Mouse (Mus musculus) lung, embryonic 15.5 days (tissue): ENCODE data around the gene Plaur. TPM values are rescaled to one million over a fixed set of nuclear protein-coding genes. Genes with fewer than 3 reads are reported as not detected.

Experiments
- ATAC-seq: fragments of 200-750 bp; cut with Nextera tagmentation; 2 replicates; pipeline ENCODE4 v1.8.0; 2017; ENCODE audit warnings: moderate number of reproducible peaks, borderline replicate concordance; ENCODE audit not compliant: low FRiP score, low TSS enrichment; ENCODE audit errors: extremely low read depth
- H3K27ac ChIP-seq: fragments of 300-500 bp; sonication (generic); 2 replicates; pipeline ENCODE4 v1.5.1; 2015; ENCODE audit warnings: moderate library complexity, mild to moderate bottlenecking, inconsistent platforms
- H3K27me3 ChIP-seq: fragments of 300-500 bp; sonication (generic); 2 replicates; pipeline ENCODE4 v1.6.1; 2015; ENCODE audit warnings: inconsistent platforms
- H3K36me3 ChIP-seq: fragments of 300-500 bp; sonication (generic); 2 replicates; pipeline ENCODE4 v1.6.1; 2015; ENCODE audit warnings: inconsistent platforms
- H3K4me1 ChIP-seq: fragments of 300-500 bp; sonication (generic); 2 replicates; pipeline ENCODE4 v1.6.1; 2015; ENCODE audit warnings: inconsistent platforms
- H3K4me2 ChIP-seq: fragments of 300-500 bp; sonication (generic); 2 replicates; pipeline ENCODE4 v1.6.1; 2015; ENCODE audit warnings: inconsistent platforms, mild to moderate bottlenecking, moderate library complexity
- H3K4me3 ChIP-seq: fragments of 300-500 bp; sonication (generic); 2 replicates; pipeline ENCODE4 v1.5.1; 2015; ENCODE audit warnings: mild to moderate bottlenecking, inconsistent platforms
- H3K9ac ChIP-seq: fragments of 300-500 bp; sonication (generic); 2 replicates; pipeline ENCODE4 v1.6.1; 2015; ENCODE audit warnings: inconsistent platforms
- H3K9me3 ChIP-seq: fragments of 300-500 bp; sonication (generic); 2 replicates; pipeline ENCODE4 v1.6.1; 2016; ENCODE audit warnings: inconsistent platforms
- WGBS: fragments of 180-500 bp; shearing (Covaris S2); methylation state at CpG from one replicate; pipeline ENCODE4 v1.1.7; 2015; 5-methylcytosine and 5-hydroxymethylcytosine counted together
- polyA plus RNA-seq: library from polyadenylated mRNA; unstranded; fragments of >200 nt; fragmentation: Nextera tagmentation; extraction: Ambion mirVana; gene quantifications from 2 replicates; pipeline ENCODE4 v1.2.1, GENCODE M21; 2015

Gene Plaur
- polyA plus RNA-seq, 1 experiment from 2014 or later: 18.6 TPM

DNA sequence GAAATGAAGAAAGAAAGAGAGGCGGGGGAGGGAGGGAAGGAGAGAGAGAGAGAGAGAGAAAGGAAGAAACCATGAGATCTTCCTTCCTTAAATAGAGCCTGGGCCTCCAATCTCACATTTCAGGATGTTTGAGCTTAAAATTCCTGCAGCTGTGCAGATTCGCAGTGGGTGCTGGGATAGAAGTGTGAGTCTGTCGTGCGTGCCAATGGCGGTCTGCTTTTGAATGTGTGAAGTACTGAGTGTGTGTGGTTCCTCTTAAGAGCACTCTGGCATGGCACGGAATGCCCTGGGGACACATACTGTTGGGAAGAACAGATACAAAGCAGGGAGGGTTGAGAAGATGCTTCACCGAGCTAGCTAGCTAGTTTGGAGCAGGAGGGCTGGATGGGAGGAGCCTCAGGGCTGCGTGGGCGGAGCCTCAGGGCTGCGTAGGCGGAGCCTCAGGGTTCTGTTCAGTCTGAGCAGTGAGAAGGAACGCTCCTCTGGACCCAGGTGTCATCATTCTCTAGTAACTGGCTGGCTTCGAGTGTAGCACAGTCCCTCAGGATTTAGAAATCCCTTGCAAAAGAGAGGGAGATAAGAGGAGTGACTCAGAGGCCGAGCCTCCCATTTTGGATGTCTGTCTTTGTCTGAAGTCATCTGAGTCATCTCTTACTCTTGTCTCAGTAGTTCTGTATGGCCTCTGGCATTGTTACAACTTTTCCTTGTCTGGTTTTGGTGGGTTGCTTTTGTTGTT is 13.3 kb upstream of the Plaur start:
- H3K4me1 ChIP-seq: peaks cover 3% of the 10 kb centered on the region; the same call in 1 of the 2 replicates
- 48% methylated on average over 14 of the region's 14 CpGs for WGBS
- H3K36me3 ChIP-seq: no peaks in the 10 kb centered on the region
- ATAC-seq: no peak
- no peaks in the 10 kb centered on the region for H3K9me3 ChIP-seq
- H3K4me3 ChIP-seq: no peak overlapping the region
- no peak overlapping the region for H3K4me2 ChIP-seq
- no peaks in the 10 kb centered on the region for H3K27me3 ChIP-seq
- no peak overlapping the region for H3K27ac ChIP-seq
- no peak overlapping the region for H3K9ac ChIP-seq

DNA sequence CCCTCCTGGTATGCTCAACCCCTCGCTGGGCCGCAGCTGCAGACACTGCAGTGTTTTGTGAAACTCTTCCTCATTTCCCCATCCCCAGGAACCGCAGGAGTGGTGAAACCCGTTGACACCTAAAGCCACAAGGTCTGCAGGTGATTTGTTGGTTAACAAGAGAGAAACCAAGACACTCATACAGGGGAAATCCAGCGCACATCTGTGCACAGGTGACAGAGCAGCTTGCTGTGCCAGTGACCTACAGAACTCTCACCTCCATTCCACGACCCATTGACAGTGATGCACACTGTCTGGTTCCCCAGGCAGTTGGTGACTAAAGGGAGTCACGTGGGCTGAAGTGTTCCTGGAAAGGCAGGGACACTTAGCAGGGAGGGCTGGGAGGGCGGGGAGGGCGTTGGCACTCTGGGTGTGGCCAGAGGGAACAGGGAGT is 11.7 kb upstream of the Plaur start:
- no peak overlapping the region for H3K4me3 ChIP-seq
- ATAC-seq: no peak
- H3K9ac ChIP-seq: no peak overlapping the region
- peaks cover 3% of the 10 kb centered on the region; the same call in 1 of the 2 replicates for H3K4me1 ChIP-seq
- 44% methylated on average over 9 of the region's 9 CpGs for WGBS
- no peaks in the 10 kb centered on the region for H3K9me3 ChIP-seq
- H3K36me3 ChIP-seq: no peaks in the 10 kb centered on the region
- no peak overlapping the region for H3K27ac ChIP-seq
- no peak overlapping the region for H3K4me2 ChIP-seq
- H3K27me3 ChIP-seq: no peaks in the 10 kb centered on the region

- Histone ChIP-seq H3K27me3 (no peaks in the 10 kb centered on the region), H3K9ac (no peak within 1 kb of the TSS), H3K4me2 (no peak within 1 kb of the TSS), H3K4me1 (peaks cover 3% of the 10 kb centered on the region; the same call in 1 of the 2 replicates), H3K9me3 (no peaks in the 10 kb centered on the region), H3K36me3 (no peaks in the 10 kb centered on the region), H3K27ac (no peak within 1 kb of the TSS), H3K4me3 (no peak within 1 kb of the TSS)
- WGBS: 66% methylated on average over 9 of the region's 9 CpGs
- ATAC-seq: no peak
Measured at GRCm38 (mm10) chr7:24451855-24452311, 10.4 kb upstream of the Plaur start, which contains the start of gene Irgc1. Irgc1 (minus strand) TSS chr7:24452297.

DNA sequence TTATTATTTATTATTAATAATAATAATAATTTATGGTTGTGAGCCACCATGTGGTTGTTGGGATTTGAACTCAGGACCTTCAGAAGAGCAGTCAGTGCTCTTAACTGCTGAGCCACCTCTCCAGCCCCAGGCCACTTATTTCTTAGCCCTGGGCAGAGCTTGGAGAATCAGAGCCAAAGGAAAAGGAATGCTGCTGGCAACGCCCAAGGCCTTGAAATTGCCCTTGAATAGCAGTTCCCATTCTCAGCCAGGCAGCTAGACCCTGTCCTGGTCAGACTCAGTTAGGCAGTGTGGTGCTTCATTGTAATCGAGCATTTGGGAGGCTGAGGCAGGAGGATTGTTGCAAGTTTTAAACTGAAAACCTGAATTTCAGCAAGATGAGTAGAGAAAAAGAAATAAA is 8.1 kb upstream of the Plaur start:
- Histone ChIP-seq H3K9me3 (no peaks in the 10 kb centered on the region), H3K36me3 (no peaks in the 10 kb centered on the region), H3K4me1 (peaks cover 11% of the 10 kb centered on the region), H3K4me3 (no peak overlapping the region), H3K9ac (no peak overlapping the region), H3K4me2 (no peak overlapping the region), H3K27ac (no peak overlapping the region), H3K27me3 (no peaks in the 10 kb centered on the region)
- no peak for ATAC-seq
- WGBS: 71% methylated on average over 2 of the region's 2 CpGs

DNA sequence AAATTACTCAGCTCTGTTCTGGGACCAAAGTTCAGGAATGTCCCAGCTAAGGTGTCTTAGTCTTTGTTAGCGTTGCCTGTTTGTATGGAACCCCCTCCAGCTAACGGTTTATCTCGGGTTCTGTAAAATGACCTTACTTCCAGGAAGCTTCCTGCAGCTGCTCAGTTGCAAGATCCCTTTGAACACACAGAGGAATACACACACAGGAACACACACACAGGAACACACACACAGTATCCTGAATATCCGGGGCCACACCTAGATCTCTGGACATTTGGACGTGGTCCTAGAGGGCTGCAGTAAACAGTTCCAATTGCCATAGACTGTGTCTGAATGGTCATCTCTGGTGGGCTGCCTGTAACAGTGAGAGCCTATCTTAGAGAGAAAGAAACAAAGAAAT is 6.6 kb upstream of the Plaur start:
- no peak for ATAC-seq
- H3K4me2 ChIP-seq: no peak overlapping the region
- no peaks in the 10 kb centered on the region for H3K36me3 ChIP-seq
- peaks cover 20% of the 10 kb centered on the region for H3K4me1 ChIP-seq
- H3K9ac ChIP-seq: no peak overlapping the region
- no peaks in the 10 kb centered on the region for H3K27me3 ChIP-seq
- WGBS: 53% methylated on average over 5 of the region's 5 CpGs
- H3K4me3 ChIP-seq: no peak overlapping the region
- H3K9me3 ChIP-seq: no peaks in the 10 kb centered on the region
- H3K27ac ChIP-seq: no peak overlapping the region

DNA sequence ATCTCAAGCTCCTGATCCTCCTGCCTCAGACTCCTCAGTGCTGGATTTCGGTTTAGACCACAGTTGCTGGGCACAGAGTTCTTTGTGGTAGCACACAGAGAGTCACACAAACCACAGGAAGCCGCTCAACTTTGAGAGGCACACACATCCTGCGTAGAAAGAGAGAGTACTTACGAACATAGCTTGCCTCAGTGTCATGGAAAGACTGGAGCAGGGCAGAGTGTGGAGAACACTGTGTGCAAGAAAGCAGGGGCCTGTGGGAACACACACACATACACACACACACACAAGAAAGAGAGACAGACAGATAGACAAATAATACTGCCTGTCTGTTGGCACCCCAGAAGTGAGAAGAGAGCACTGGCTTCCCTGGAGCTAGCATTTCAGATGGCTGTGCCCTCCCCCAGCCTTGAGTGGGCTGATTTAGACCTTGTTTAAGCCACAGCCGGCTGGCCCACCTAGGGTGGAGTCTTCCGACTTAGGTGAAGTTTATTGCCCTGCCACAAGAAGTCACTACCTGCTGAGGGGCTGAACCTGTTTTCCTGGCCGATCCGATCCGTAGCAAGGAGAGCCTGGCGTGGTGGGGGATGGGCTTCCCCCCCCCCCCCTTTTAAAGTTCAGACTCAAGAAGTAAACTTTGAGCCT is 4.4 kb upstream of the Plaur start:
- Histone ChIP-seq H3K27ac (no peak overlapping the region), H3K9ac (no peak overlapping the region), H3K27me3 (no peaks in the 10 kb centered on the region), H3K4me3 (no peak overlapping the region), H3K4me1 (peaks cover 36% of the 10 kb centered on the region), H3K9me3 (no peaks in the 10 kb centered on the region), H3K36me3 (no peaks in the 10 kb centered on the region), H3K4me2 (no peak overlapping the region)
- WGBS: 55% methylated on average over 10 of the region's 10 CpGs
- no peak for ATAC-seq

DNA sequence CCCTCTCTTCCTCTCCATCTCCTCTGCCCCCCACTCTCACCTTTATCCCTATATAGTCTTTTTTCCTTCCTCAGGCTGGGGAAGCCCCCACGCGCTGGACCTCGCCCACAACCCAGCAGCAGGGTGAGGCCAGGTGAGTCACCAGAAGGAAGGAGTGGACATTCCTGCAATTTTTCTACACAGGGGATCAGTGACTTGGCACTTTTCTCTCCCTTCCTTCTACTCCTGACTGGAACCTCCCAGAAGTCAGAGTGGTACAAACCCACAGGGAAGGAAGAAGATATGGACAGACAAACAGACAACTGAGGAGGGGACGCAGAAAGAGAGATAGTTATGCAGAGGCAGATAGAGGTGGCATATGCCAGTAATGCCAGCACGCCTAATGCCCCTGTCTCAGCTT is 2.8 kb upstream of the Plaur start:
- H3K4me2 ChIP-seq: no peak overlapping the region
- H3K4me1 ChIP-seq: peaks cover 45% of the 10 kb centered on the region
- peak overlapping the region; percentile 37 for H3K27ac ChIP-seq
- no peaks in the 10 kb centered on the region for H3K9me3 ChIP-seq
- 62% methylated on average over 5 of the region's 5 CpGs for WGBS
- no peak overlapping the region for H3K9ac ChIP-seq
- H3K27me3 ChIP-seq: no peaks in the 10 kb centered on the region
- no peak overlapping the region for H3K4me3 ChIP-seq
- no peak for ATAC-seq
- no peaks in the 10 kb centered on the region for H3K36me3 ChIP-seq

DNA sequence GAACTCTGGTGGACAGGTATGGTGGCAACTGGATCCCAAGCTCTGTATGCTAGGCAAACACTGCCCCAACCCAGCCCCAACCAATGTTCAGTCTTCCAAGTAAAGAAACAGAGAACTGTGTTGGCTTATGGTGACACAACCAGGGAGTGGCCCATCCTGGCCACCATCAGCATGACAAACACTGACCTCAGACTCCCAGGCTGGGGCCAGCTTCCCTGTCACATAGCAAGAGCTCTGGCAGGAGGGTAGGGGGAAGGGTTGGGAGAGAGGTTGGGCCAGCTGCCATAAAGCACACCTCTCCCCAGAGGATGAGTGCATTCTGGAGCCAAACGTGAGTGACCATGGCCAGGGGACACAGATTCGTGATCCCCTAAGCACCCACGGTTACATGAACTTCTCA is 2.4 kb upstream of the Plaur start:
- no peak for ATAC-seq
- H3K4me1 ChIP-seq: peaks cover 45% of the 10 kb centered on the region
- H3K36me3 ChIP-seq: no peaks in the 10 kb centered on the region
- H3K27ac ChIP-seq: peak overlapping the region; percentile 37
- H3K27me3 ChIP-seq: no peaks in the 10 kb centered on the region
- H3K9me3 ChIP-seq: no peaks in the 10 kb centered on the region
- H3K9ac ChIP-seq: no peak overlapping the region
- 39% methylated on average over 3 of the region's 3 CpGs for WGBS
- no peak overlapping the region for H3K4me3 ChIP-seq
- H3K4me2 ChIP-seq: no peak overlapping the region

DNA sequence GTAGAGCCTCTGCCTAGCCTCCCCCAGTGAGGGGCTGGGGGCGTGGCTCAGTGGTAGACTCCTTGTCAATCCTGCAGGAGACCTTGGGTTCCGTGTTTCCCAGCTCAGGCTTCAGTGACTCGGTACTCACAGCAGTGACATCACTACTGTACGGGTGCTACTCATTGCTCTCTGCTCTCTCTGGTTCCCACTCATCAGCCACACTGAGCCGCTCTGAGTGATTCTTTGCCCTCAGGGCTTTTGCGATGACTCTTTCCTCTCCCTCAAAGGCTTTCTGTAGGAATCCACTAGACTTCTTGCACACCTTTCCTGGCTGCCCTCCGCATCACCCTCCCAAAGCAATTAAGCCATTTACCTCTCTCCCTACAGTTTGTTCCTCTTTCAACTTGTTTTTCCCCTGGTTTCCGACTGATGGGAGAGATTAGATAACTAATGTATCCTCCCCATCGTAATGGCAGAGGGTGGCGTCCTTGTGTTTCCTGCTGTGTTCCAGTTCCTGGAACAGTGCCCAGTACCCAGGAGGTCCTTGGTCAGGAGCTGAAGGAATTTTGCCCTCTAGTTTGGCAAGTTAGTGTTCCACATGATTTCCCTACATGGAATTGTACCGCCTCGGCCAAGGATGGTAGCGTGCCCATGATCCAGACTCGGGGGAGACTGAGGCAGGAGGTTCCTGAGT is 770 bp upstream of the Plaur start:
- WGBS: 34% methylated on average over 14 of the region's 14 CpGs

DNA sequence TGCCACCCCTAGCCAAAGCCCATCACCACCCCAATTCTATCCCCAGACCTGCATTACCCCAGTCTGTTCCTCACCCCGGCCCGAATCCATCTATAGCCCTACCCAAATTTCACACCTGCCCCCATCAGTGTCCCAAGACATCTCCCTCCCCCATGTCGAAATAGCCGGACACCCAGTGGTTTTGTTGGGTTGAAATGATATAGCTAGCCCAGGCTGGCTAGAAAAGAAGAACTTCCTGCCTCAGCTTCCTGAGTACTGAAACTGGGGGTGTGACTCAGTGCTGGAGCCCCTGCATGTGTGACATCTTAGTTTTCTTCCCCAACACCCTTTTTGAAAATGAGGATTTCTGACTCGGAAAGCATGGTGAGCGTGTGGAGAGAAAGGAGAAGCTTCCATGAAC is 4.6 kb downstream of the Plaur start:
- 81% methylated on average over 6 of the region's 6 CpGs for WGBS
- no peaks in the 10 kb centered on the region for H3K27me3 ChIP-seq
- no peaks in the 10 kb centered on the region for H3K9me3 ChIP-seq
- H3K36me3 ChIP-seq: peaks cover 7% of the 10 kb centered on the region; the same call in 1 of the 2 replicates
- no peak overlapping the region for H3K27ac ChIP-seq
- H3K4me3 ChIP-seq: no peak overlapping the region
- no peak for ATAC-seq
- H3K9ac ChIP-seq: no peak overlapping the region
- H3K4me1 ChIP-seq: peaks cover 18% of the 10 kb centered on the region
- no peak overlapping the region for H3K4me2 ChIP-seq

More for the DNA sequence above, 770 bp upstream of the Plaur start:
- Histone ChIP-seq H3K36me3 (no peaks in the 10 kb centered on the region), H3K4me3 (0 out of 2 replicates have a peak overlapping the region, but pooled peaks have one; percentile 48), H3K4me2 (peak overlapping the region; percentile 68), H3K27ac (peak overlapping the region; percentile 91), H3K9me3 (no peaks in the 10 kb centered on the region), H3K4me1 (peaks cover 45% of the 10 kb centered on the region), H3K27me3 (no peaks in the 10 kb centered on the region), H3K9ac (no peak overlapping the region)
- ATAC-seq: no peak

- Histone ChIP-seq H3K9ac (no peak overlapping the region), H3K27me3 (no peaks in the 10 kb centered on the region), H3K9me3 (no peaks in the 10 kb centered on the region), H3K27ac (no peak overlapping the region), H3K4me1 (peaks cover 9% of the 10 kb centered on the region; the same call in 1 of the 2 replicates), H3K36me3 (peaks cover 14% of the 10 kb centered on the region), H3K4me2 (no peak overlapping the region), H3K4me3 (no peak overlapping the region)
- no peak for ATAC-seq
- 91% methylated on average over 5 of the region's 5 CpGs for WGBS
Measured at GRCm38 (mm10) chr7:24467886-24468285, 5.6 kb downstream of the Plaur start.

DNA sequence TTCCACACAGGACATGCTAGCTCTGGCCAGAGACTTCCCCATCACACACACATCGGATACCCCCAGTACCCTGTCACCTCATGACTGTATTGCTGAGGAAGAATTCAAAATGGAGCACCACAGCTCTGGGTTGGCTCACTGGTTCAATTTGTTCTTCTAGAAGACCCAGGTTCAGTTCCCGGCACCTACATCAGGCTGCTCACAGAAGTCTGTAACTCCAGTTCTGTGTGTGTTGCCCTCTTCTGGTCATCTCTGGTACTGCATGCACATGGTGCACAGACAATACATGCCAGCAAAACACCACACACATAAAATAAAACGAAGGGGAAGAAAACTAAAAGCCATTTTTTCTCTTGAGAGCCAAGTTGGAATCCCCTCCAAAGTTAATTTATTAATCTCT is 6.8 kb downstream of the Plaur start:
- no peaks in the 10 kb centered on the region for H3K27me3 ChIP-seq
- H3K9ac ChIP-seq: no peak overlapping the region
- no peak for ATAC-seq
- no peak overlapping the region for H3K27ac ChIP-seq
- 88% methylated on average over 3 of the region's 3 CpGs for WGBS
- peaks cover 15% of the 10 kb centered on the region for H3K36me3 ChIP-seq
- H3K4me1 ChIP-seq: no peaks in the 10 kb centered on the region
- H3K9me3 ChIP-seq: no peaks in the 10 kb centered on the region
- H3K4me2 ChIP-seq: no peak overlapping the region
- no peak overlapping the region for H3K4me3 ChIP-seq
